Mouse (Mus musculus) adipocyte (in vitro differentiated cells): ENCODE data around the gene Hist1h2aa.

Source experiments
- DNase-seq: peaks from one replicate; pipeline ENCODE4 v3.0.0-alpha.2; 2016; ENCODE audit warnings: low spot score

The Hist1h2aa gene

GRCm38 (mm10) chr13:23946254-23946653 is 12.0 kb downstream of the Hist1h2aa start:
- no peak for DNase-seq

- DNase-seq: no peak
Measured at GRCm38 (mm10) chr13:23949484-23950246, 15.4 kb downstream of the Hist1h2aa start.

GRCm38 (mm10) chr13:23950928-23951327 is 16.7 kb downstream of the Hist1h2aa start:
- no peak for DNase-seq

- DNase-seq: no peak
Measured at GRCm38 (mm10) chr13:23959776-23960175, 25.5 kb downstream of the Hist1h2aa start.

- no peak for DNase-seq
Measured at GRCm38 (mm10) chr13:23964909-23965308, 30.6 kb downstream of the Hist1h2aa start.

GRCm38 (mm10) chr13:23971870-23972269 is 37.6 kb downstream of the Hist1h2aa start:
- DNase-seq: no peak

GRCm38 (mm10) chr13:23972271-23972670 is 38.0 kb downstream of the Hist1h2aa start:
- DNase-seq: no peak
